Mouse (Mus musculus): ENCODE results near the gene Rspry1. TPM values are rescaled to one million over a fixed set of nuclear protein-coding genes. Genes with fewer than 3 reads are reported as not detected.

The Rspry1 gene
- total RNA-seq, 2 experiments from 2014 or later, result 23.3 to 25.3 TPM

Other genes with a start within 250 kb of the Rspry1 start
- gene Herpud1, start 215.5 kb upstream of the Rspry1 start, total RNA-seq (2021), result 100 to 1,000 TPM; 100 to 109 TPM
- 10 to 100 TPM in 1 of 2 experiments, 1 to 10 TPM in 1; 7.1 to 23.7 TPM for gene Nlrc5, start 167.6 kb upstream of the Rspry1 start, total RNA-seq (2021)
- gene Cpne2, start 68.9 kb upstream of the Rspry1 start, total RNA-seq (2021), result 10 to 100 TPM; 14.7 to 18.5 TPM
- gene Fam192a, start 60 bp downstream of the Rspry1 start, total RNA-seq (2021), result 10 to 100 TPM; 38.0 to 39.3 TPM
- gene Arl2bp, start 64.7 kb downstream of the Rspry1 start, total RNA-seq (2021), result 10 to 100 TPM; 60.6 to 66.6 TPM
- gene Pllp, start 94.3 kb downstream of the Rspry1 start, total RNA-seq (2021), result under 1 TPM; 0.46 to 0.93 TPM
- under 1 TPM in 1 of 2 experiments, not detected in 1; 0.60 TPM for gene Ccl22, start 143.7 kb downstream of the Rspry1 start, total RNA-seq (2021)
- 10 to 100 TPM; 31.3 to 35.4 TPM for gene Cx3cl1, start 170.1 kb downstream of the Rspry1 start, total RNA-seq (2021)
- 1 to 10 TPM; 1.4 to 1.8 TPM for gene Ccl17, start 208.5 kb downstream of the Rspry1 start, total RNA-seq (2021)
- 100 to 1,000 TPM; 178 to 203 TPM for gene Coq9, start 236.4 kb downstream of the Rspry1 start, total RNA-seq (2021)
- gene Ciapin1, start 236.4 kb downstream of the Rspry1 start, total RNA-seq (2021), result 100 to 1,000 TPM in 1 of 2 experiments, 10 to 100 TPM in 1; 85.5 to 102 TPM